Mouse (Mus musculus) cerebellum, adult 11 months (tissue): ENCODE results near the gene Mknk2.

ENCODE experiments used
- DNase-seq: peaks from one replicate; pipeline ENCODE4 v3.0.0; 2022

Gene Mknk2

GRCm38 (mm10) chr10:80669737-80670485, 8.0 kb downstream of the Mknk2 start:
- peak; percentile 78 for DNase-seq

GRCm38 (mm10) chr10:80669018-80669417, 8.9 kb downstream of the Mknk2 start:
- no peak for DNase-seq

GRCm38 (mm10) chr10:80668614-80669013, 9.3 kb downstream of the Mknk2 start:
- DNase-seq = peak; percentile 68

DNA sequence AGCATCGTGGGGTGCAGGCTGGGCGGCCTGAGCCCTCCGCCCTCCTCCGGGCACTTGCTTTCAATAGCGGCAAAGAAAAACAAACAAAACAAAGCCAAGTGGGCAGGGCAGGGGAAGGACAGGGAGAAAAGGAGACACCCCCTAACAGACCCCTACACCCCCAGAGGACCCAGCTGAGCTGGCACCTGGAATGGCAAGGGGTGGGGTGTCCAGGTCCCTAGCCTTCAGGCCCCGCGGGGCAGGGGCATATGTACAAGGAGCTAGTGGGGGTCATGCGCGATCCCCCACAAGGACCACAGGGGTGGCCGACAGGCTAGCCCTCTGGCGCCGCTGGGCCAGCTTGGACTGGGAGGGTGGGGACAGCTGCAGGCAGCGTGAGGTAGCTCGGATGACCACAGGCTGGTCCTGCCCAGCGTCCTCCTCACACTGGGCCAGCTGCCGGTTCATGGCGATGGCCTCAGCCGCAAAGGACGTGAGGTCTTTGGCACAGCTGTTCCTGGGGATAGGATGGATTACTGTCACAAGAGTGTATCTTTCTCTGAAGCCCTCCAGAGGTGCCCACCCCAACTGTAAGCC, 11.0 kb downstream of the Mknk2 start:
- no peak for DNase-seq

DNA sequence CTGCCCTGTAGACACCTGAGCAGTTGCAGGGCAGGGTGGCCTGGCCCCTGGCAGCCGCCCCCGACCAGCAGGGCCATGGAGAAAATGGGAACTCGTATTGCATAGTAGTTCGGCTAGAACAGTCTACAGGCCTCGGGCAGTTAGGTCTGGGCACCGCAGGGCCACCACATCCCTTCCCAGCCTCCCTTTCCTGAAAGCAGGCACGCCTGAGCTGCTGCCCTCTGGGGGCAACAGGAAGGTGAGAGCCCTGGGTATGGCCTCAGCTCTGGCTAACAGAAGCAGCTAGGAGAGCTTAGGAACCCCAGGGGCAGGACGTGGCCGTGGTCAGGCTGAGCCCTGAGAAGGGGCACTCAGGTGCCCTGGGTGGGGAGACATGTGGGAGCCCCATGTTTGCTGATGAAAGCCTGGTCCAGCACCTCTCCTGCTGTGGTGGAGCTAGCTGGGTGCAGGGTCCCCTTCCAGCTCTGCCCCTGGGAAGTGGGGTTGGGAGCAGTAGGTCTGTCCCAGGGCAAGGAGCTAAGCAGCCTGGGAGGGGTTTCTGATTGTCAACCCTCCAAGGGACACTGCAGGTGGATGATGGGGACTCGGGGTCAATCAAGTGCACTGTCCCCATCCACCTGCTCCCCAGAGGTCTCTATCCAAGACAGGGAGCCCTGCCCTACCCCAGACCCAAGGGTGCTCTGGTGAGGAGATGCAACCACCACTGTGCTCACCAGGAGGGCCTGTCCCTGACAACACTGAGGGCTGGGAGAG, 11.8 kb downstream of the Mknk2 start:
- no peak for DNase-seq

GRCm38 (mm10) chr10:80665459-80665858, 12.5 kb downstream of the Mknk2 start:
- peak; percentile 48 for DNase-seq

DNA sequence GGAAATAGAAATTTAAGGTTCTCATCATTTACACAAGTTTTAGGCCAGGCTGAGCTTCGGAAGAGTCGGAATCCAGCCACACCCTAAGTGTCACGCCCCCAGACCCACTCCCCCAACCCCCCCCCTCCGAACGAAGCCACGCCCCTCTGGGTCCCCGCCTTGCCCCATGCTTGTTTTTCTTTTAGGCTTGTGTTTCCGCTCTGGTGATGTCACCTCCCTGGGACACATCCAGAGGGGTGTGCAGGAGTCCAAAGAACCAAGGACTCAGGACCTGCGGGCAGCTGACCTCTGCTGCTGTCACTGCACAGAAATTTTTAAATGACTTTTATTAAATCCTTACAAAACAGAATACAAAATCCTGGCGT, 12.9 kb downstream of the Mknk2 start:
- DNase-seq = no peak

DNA sequence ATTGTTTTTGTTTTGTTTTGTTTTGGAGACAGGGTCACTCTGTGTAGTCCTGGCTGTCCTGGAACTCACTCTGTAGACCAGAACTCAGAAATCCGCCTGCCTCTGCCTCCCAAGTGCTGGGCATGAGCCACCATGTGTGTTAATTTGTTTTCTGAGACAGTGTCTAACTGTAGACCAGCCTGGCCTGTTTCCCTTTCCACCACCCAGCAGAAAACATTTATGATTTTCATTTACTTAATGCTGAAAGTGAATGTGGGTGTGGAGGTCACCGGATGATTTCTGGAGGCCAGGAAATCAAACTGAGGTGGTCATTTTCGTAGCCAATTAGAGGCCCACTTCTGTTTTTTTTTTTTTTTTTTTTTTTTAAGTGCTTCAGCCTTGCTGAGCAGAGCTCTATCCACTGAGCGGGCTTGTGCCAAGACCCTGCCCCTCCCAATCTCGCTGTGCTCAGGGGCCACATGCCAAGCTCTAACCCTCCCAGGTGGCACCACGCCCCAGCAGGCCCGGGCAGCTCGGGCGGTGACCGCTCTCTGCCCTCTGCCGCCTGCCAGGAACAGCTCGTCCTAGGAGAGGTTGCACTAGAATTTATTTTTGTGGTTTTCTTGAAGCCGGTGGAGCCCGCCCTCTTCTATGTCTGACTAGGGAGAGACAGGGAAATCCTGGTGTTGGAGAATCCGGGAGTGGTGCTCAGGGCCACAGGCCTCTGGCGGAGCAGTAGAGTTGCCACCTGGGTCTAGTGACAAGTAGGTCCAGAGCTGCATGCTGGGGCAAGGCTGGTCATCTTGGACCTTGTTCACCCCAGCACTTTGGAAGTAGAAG, 13.5 kb downstream of the Mknk2 start:
- DNase-seq = peak; percentile 73

DNA sequence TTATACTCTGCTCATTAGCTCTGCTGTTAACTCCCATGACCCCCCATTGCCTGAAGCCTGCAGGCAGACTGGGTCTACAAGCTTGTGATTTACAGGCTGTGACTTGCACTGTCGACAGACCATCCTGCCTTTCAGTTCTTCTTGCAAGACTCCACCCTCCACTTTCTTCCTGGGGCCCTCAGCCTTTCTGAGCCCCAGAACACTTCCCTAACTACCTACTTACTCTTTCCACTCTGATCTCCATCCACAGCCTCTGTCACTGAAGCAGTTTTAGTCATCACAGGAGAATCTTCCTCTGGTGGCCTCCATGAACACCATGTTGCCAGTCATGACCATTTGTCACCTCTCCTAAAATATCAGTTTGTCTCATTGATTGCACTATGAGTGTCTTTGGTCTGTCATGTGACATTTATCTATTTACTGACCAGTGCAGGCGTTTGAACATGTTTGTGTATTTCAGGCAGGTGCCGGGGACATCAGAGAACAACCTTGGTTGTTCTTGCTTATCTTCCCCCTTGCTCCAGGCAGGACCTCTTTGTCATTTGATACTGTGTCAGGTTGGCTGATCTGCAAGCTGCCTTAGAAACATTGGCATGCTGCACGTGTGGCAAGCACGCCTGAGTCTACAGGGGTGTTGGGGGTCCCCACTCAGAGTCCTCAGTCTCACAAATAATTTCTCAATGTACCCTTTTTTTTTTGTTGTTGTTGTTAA, 14.3 kb downstream of the Mknk2 start:
- no peak for DNase-seq

DNA sequence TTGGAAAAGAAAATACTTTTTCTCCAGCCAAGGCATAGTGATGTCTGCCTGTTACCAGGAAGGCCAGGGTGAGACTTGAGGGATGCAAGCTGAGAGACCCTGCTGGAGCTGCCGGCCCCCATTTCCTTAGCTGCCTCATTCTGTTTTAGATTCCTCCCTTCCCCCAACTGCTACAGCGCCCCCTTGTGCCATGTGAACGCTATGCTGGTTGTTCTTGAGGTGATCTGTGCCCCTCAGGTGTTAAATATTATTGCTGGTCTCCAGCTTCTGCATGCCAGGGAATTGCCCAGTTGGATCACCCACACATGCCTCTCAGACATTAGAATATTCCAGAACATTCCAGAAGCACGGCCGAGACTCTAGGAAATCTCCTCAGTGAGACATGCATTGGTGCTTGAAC, 16.8 kb downstream of the Mknk2 start:
- no peak for DNase-seq

DNA sequence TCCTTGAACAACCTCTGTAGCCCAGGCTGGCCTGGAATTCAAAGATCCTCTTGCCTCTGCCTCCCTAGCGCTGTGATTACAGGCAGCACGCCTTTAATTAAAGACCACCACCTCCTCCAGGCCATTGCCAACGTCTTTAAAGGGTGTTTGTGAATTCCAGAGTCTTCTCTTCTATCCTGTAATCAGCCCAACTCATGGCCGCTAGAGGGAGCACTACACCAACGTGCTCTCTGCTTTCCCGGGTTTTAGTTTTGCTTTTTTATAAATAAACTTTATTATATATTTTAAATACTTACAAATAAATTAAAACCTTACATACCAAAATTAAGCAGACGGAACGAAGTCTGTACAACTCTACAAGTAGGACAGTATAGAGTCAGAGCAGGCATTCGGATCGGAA, 18.7 kb downstream of the Mknk2 start:
- peak; percentile 68 for DNase-seq

DNA sequence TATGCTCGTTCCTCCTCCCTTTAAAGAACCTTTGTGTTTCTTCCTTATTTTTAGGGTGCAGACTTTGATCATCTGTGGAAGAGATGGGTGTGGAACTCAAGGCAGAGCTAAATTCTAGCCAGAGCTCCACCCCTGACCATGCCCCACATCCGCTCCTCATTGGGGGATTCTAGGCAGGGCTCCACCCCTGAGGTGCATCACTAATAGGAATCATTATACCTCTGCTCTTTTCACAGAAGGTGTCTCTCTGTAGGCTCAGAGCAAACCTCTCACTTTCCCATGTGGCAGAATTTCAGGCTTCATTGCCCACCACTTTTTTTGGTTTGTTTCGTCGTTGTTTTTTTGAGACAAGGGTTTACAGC, 19.1 kb downstream of the Mknk2 start:
- no peak for DNase-seq

- DNase-seq = no peak
These were observed 19.6 kb downstream of the Mknk2 start for GRCm38 (mm10) chr10:80658194-80658840.

GRCm38 (mm10) chr10:80656863-80657623, 20.9 kb downstream of the Mknk2 start, which contains the start of gene Btbd2:
TSS of gene Btbd2 (minus strand) at chr10:80657071.
- DNase-seq = peak; percentile 53

GRCm38 (mm10) chr10:80656130-80656862, 21.6 kb downstream of the Mknk2 start:
- DNase-seq = peak; percentile 95

GRCm38 (mm10) chr10:80655406-80656129, 22.3 kb downstream of the Mknk2 start:
- no peak for DNase-seq

DNA sequence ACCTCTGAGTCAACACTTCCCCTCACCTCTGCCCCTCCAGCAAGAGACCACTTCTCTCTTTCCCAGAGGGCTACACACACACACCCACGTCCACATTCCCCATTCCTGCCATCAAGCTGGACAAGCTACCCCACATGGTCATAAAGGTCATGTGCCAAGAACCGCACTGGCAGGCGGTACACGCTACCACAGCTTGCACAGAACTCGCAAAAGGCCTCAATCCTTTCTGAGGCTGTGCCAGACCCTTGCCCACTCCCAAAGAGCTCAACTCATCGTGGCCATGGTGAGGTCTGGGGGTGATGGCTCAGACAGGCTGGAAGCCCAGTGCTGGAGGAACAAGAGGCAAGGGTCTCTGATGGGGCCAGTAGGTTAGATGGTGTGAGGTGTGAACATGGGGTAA, 23.0 kb downstream of the Mknk2 start:
- DNase-seq = peak; percentile 43

DNA sequence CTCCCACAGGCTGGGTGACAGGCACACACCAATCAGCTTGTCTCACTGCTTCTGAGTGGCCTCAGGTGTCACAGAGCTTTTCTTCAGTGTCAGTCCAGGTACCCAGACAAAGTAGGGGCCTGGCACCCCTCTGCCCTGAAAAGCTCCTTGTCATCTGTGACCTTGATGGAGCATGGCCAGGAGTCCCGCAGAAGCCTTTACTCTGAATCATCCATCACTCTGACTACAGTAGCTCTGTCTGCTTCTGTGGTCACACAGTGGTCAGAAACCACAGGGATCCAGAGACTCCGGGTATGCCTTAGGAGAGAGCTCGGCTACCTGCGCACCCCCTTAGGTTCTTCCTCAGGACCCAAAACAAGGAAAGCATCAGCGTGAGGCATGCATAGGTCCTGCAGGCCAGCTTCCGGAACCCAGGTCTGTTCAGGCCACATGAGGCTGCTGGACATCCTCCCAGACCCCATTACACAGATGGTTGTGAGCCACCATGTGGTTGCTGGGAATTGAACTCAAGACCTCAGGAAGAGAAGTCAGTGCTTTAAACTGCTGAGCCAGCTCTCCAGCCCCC, 24.7 kb downstream of the Mknk2 start:
- DNase-seq = no peak

DNA sequence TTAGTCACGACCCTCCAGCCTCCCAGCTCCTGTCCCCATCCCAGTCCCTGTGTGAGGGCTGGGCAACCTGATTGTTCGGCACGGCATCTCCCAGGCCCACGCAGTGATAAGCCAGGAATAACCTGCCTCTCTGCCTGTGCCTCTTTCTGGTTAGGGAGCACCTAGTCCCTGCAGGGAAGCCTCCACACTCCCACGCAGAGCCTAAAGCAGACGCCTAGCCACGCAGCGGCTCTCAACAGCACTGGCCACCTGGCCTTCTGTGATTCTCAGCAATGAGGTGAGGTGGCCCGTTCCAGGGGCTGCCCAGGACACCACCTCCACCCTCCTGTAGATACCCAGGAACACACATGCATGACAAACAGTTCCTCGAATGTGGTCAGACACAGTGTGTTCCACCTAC, 27.5 kb downstream of the Mknk2 start:
- no peak for DNase-seq
